Mouse (Mus musculus) CD8-positive naive resting alpha-beta T cell, adult 57 days (primary cell): ENCODE results near the gene Tmem51. TPM values are rescaled to one million over a fixed set of nuclear protein-coding genes. Genes with fewer than 3 reads are reported as not detected.

ENCODE experiments used
- total RNA-seq: library from RNA; stranded (reverse); gene quantifications from one replicate; pipeline ENCODE4 v1.2.4, GENCODE M21; 2023

The Tmem51 gene
- 1.2 TPM for total RNA-seq

DNA sequence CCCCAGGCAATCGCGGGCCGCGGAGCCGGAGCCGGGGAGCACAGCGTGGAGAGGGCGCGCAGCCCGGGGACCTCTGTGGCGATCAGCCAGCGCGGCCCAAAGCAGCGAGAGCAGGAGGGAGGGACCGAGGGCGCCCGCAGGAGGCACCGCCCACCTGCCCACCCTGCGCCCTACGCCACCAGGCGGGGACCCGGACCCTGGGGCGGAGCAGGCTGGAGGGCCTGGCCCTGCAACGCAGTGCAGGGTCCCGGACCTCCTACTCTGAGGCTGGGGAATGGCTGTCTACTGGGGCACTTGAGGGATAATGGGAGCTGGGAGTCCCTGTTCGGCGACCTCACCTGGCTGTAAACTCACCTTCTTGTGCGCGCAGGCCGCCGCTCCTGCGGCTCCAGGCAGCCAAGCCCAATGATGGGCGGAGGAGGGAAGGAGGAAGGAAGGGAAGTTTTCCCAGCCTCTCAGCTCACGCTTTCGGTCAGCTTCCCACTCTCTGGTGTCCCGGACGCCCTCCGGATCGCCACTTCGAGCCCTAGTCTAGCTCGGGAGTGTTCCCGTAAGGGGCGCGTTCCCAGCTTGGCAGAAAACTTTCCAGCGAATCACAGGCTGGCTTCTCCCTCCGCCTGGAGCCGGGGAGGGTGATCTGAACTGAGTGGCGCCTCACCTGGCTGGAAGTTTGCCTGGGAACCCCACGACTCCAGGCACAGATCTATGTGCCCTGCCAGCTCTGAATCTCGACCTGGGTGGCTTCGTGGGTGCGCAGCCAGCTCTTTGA, at the start of gene Tmem51:
TSS of gene Tmem51 (minus strand) at position 174 of the 769 bp plus-strand sequence.

DNA sequence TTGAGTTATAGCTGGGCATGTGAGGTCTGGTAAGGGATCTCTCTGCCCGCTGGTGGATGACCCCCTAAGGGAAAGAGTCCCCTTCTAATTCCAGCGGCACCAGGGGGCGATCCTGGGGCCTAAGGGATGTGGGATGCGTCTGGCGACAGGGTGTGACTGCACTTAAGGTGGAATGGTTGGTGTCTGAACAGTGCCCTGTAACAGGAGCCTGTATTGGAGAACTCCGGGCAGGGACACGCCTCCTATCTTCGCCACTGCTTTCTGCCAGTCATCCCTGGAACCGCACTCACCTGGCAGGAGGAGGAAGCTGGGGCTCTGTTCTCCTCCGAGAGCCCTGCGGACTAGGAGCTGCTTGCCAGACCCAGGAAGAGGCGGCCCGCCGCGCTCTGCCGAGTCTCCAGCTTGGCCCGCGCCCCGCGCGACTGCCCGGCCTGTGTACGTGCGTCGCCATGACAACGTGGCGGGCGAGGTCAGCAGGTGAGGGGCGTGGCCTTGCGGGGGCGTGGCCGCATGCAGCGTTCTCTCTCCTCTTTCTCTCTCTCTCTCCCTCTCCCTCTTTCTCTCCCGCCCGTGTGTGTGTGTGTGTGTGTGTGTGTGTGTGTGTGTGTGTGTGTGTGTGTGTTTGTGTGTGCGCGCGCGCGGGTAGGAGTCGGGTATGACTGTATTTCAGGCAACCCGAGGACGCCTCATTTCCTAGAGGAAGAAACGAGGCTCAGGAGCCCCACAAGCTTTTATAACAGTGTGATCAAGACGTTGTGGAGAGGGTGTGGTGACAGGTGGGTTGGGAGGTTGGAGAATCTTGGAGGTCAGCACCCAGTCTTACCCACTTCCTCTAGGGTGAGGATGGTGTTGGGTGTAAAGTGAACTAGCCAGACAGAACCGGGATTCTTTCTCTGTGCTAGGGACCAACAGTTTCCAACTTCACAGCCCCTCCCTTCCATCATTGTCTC, 69.2 kb downstream of the Tmem51 start, which contains the start of gene Fhad1:
TSS of gene Fhad1 (minus strand) at position 424 of the 950 bp plus-strand sequence.

Other genes starting within 250 kb of the Tmem51 start
- 1.2 TPM for gene Ctrc, start 237.9 kb downstream of the Tmem51 start, total RNA-seq
- 41.4 TPM for gene Efhd2, start 209.4 kb downstream of the Tmem51 start, total RNA-seq
- not detected for gene Fhad1, start 69.2 kb downstream of the Tmem51 start, total RNA-seq
- not detected for gene Kazn, start 155.1 kb upstream of the Tmem51 start, total RNA-seq